Mouse (Mus musculus) heart, adult 18-20 months (tissue): ENCODE data around the gene Hrh3. TPM values are rescaled to one million over a fixed set of nuclear protein-coding genes. Genes with fewer than 3 reads are reported as not detected.

Experiments used
- DNase-seq, 2 experiments: peaks; one replicate each; pipeline ENCODE4 v3.0.0; 2021 to 2022; ENCODE audit warnings: mixed read lengths in 1 of 2
- total RNA-seq, 2 experiments: library from RNA; stranded (reverse); gene quantifications; 2 replicates each; pipeline ENCODE4 v1.2.3; 2021

The Hrh3 gene
- total RNA-seq, 2 experiments from 2014 or later = not detected

GRCm38 (mm10) chr2:180105441-180106190 lies 1.3 kb upstream of the Hrh3 start:
- no peak for DNase-seq

GRCm38 (mm10) chr2:180104659-180105377 lies 530 bp upstream of the Hrh3 start:
- no peak for DNase-seq

- no peak for DNase-seq
Measured at GRCm38 (mm10) chr2:180103151-180103977, 924 bp downstream of the Hrh3 start.

- no peak for DNase-seq
Measured at GRCm38 (mm10) chr2:180099529-180099928, 4.8 kb downstream of the Hrh3 start.

- DNase-seq = no peak
Measured at GRCm38 (mm10) chr2:180098167-180098566, 6.1 kb downstream of the Hrh3 start.

- no peak for DNase-seq
Measured at GRCm38 (mm10) chr2:180097585-180097984, 6.7 kb downstream of the Hrh3 start.

- no peak for DNase-seq
Measured at GRCm38 (mm10) chr2:180095711-180096110, 8.6 kb downstream of the Hrh3 start.

- DNase-seq = no peak
Measured at GRCm38 (mm10) chr2:180090285-180090684, 14.0 kb downstream of the Hrh3 start.

- DNase-seq = no peak
Measured at GRCm38 (mm10) chr2:180087472-180087871, 16.8 kb downstream of the Hrh3 start.

GRCm38 (mm10) chr2:180086637-180087027 lies 17.7 kb downstream of the Hrh3 start:
- DNase-seq = no peak

- DNase-seq = no peak
Measured at GRCm38 (mm10) chr2:180085926-180086636, 18.2 kb downstream of the Hrh3 start.

- DNase-seq = no peak
Measured at GRCm38 (mm10) chr2:180084565-180084964, 19.7 kb downstream of the Hrh3 start.

GRCm38 (mm10) chr2:180083063-180083462 lies 21.2 kb downstream of the Hrh3 start:
- no peak for DNase-seq

- no peak for DNase-seq
Measured at GRCm38 (mm10) chr2:180080680-180081079, 23.6 kb downstream of the Hrh3 start.

- DNase-seq = no peak
Measured at GRCm38 (mm10) chr2:180077622-180078021, 26.7 kb downstream of the Hrh3 start.

- DNase-seq = no peak
Measured at GRCm38 (mm10) chr2:180072886-180073285, 31.4 kb downstream of the Hrh3 start.

GRCm38 (mm10) chr2:180071671-180072070 lies 32.6 kb downstream of the Hrh3 start:
- DNase-seq = no peak

- DNase-seq = peak; percentile 96 to 98
Measured at GRCm38 (mm10) chr2:180070481-180071453, 33.5 kb downstream of the Hrh3 start, which contains the start of gene Mtg2. TSS of gene Mtg2 (plus strand) at chr2:180070588.

- DNase-seq = peak in 1 of 2 experiments; percentile 19
Measured at GRCm38 (mm10) chr2:180069770-180070480, 34.4 kb downstream of the Hrh3 start.
